Mouse (Mus musculus) lung, postnatal 10 days (tissue): Measurements from ENCODE around the gene Spef1.

Experiments used
- DNase-seq: peaks from one replicate; pipeline ENCODE4 v3.0.0; 2021

Spef1 gene

DNA sequence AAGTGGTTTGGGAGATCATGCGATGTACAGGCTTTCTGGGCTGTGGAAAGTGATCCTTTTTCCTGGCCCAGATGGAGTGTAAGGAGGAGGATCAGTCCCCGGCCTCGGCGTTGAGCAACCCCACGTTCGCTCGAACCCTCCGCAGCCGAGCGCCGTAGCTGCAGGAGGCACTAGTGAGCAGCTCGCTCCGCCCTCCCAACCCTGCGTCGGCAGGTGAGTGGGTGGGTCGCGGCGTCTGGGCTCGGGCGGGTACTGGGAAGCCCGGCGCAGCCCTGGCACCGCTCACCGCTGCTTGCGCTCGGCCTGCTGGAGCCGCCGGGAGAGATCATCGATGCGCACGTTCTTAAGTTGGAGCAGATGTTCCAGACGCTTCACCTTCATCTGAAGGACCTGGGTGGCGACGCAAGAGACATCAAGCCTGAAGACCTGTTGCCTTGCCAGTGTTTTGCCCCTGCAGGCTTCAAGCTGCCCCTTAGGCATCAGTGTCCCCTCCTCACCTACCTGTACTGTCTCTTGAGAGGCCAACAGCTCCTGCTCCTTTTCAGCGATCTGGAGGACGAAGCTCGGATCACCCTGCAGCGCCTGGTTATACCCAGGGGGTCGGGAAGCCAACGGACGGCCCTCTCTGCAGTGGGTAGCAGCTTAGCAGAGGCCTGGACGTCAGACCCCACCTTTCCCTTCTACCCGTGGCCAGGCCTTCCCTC lies 15.5 kb downstream of the Spef1 start:
- peak; percentile 83 for DNase-seq

DNA sequence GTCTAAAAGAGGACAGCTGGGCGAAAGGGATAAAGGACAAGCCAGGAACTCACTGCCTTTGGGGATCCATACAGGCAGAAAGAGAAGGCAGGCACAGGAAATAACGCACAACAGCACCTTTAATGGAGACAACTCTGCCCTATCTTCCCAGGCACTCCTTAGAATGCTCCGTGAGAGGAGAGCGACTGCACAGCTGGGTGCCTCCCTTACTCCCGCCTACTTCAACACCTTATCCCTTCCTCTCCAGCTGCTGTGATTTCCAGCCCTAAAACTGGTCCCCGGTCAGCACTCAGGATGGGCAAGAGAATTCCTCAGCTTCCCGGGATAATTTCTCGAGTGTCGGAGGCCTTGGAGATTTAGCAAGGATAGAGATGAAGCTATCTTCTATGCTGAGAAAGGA lies 16.1 kb downstream of the Spef1 start:
- DNase-seq, result no peak

DNA sequence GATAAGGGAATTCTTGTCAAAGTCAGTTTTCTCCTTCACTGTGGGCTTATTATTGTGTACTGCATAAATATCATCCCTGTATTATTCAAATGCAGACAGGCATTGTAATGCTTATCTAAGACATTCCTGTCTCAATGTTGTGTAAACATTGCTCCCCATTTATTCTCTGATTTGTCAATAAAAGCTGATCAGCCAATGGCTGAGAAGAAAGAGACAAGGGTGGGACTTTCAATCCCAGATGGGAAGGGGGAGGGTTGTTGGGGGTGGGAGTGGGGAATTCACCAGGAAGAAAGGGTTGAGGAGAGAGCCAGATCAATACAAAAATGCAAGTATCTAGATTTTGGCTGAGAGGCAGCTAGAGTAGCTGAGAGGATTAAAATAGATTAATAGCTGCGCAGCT lies 18.2 kb downstream of the Spef1 start:
- no peak for DNase-seq

DNA sequence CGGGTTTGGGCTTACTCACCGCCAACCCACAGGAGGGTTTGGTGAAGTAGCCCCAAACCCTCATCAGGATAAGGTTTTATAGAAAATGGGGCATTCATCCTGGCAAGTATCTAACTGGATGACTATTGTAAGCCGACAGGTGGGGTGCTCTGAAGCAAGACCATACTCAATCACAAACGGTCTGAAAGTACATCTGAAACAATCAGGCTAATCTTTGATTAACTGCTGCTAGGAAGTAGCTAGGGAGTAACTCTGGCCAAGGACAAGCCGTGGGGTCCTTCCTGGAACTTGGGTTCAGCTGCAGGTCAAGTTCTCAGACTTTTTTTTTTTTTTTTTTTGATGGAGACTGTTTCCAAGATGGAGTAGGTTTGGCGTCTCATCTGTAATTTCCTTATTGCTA lies 19.1 kb downstream of the Spef1 start:
- DNase-seq, result no peak

DNA sequence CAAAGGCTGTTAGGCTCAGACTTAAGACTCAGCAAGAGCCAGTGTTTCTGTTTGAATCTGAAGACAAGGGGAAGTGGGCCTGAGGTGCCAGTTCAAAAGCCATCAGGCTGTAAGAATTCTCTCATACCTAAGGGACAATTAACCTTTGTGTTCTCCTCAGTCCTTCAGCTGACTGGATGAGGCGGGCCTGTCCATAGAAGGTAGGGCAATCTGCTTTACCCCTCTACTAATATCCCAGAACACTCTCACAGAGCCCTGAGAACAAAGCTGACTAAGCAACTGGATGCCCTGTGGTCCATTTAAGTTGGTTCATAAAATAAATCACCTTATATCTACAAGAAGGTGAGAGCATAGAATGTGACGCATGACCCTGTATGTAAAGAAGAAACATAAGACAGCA lies 20.9 kb downstream of the Spef1 start:
- no peak for DNase-seq

DNA sequence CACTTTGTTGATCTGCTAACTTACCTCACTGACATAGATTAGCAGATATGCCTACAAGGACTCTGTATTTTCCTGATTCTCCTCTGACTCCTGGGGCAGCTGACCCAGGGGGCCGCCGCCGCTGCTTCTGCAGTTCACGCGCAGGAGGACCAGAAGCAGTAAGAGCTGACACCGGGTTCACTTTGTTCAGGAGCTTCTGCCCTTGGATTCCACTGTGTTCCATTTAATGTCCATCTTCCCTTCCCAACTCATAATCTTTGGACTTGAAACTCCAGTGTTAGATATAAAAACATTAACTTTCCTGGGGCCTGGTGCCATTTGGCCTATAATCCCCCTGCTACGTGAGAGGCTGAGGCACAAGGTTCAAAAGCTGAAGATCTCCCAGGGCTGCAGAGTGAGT lies 23.2 kb downstream of the Spef1 start:
- DNase-seq, result no peak

DNA sequence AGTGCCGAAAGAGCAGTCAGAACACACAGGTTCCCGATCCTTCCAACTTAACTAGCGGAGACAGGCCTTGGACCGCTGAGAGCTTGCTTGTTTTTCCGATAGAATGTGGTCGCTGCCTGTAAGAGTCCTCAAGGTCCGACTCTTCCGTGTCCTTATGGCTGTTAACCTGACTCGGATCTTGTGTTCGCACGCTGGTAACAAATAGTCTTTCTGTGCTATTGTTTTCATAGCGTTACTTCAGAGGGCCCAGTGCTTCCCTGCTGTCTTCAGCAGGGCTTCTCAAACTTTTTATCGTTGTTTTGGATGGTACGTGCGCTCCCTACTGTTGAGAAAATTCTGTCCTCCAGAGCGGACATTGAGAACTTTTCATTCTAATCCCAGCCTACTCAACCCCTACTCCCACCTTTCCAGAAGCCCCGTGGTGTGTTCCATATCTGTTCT lies 26.4 kb downstream of the Spef1 start:
- peak; percentile 61 for DNase-seq

DNA sequence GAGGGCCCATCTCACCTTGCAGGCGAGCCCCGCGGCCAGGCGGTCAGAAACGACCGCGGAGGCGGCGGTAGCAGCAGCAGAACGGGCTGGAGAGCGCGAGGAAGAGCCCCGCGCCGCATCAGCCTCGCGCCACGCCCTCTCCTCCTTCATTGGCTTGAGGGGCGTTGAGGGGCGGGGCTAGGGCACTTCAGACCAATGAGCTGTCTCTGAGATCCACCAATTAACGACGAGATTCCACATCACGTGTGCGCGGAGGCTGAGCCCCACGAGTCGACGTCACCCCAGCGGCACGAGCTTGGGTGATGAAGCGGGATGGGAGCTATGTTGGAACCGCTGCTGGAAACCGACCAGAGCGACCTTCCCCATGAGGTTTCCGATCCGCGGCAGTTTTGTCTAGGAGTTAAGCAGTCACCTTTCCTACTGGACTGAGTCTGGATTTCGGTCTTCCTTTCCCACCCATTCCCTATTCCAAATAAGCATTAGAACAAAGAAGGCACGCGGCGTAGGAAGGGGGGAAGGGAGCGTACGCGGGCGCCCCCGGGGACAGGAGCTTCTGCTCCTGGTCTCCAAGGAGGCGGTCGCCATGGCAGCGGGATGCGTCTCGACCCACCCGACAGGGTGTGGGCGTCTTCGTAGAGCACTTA lies 27.0 kb downstream of the Spef1 start, which contains the start of gene 1700037H04Rik:
TSS of gene 1700037H04Rik (minus strand) at position 144 of the 644 bp plus-strand sequence.
- peak; percentile 99 for DNase-seq

DNA sequence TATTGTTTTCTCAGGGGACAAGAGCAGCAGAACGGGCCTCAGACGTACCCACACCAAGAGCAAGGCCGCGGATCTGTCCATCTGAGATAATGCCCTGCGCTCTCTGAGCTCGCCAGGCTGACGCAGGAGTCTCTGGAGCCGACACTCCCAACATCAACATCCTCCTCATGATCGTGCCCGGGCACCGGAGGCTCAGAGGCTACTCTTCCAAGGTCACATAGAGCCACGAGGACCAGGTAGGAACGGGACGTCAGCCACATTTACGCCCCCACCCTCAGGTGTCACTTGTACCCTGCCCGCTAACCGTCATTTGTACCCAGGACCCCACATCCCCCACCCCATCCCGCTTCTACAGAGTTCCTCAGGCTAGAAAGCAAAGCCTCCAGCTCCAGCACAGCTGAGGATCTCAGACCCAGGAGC lies 27.6 kb downstream of the Spef1 start:
- peak; percentile 63 for DNase-seq

DNA sequence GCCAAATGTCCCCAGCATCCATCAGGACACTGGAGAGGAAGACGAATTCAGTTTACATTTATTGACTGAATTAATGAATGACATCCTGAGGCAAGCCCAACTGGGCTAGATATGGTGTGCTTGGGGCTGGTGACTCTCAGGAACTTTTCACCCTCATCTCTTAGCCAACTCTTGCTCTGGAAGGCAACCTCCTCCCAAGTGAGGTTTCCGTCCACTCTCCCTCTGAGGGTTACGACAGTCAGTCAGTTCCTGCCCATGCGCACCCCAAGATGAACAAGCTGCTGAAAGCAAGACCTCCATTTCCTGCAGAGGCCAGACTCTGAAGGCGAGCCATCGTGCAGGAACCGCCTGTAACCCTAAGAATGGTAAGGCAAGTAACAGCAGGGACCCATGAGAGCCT lies 30.1 kb downstream of the Spef1 start:
- DNase-seq, result no peak

DNA sequence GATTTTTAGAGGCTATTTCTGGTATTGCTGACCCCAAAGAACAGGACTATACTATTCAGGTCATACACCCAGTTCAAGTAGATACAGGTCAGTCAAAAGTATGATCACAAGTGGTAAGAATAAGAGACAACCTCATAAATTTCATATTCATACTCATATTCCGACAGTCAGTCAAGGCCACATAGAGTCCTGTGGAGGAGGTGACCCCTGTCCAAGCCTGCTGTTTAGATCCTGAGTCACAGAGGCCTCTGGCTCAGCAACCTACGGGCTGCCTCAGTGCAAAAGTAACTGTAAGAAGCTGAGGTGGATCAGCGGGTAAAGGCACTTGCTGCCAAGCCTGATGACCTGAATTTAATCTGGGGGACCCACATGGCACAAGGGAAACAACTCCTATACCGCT lies 33.0 kb downstream of the Spef1 start:
- no peak for DNase-seq

DNA sequence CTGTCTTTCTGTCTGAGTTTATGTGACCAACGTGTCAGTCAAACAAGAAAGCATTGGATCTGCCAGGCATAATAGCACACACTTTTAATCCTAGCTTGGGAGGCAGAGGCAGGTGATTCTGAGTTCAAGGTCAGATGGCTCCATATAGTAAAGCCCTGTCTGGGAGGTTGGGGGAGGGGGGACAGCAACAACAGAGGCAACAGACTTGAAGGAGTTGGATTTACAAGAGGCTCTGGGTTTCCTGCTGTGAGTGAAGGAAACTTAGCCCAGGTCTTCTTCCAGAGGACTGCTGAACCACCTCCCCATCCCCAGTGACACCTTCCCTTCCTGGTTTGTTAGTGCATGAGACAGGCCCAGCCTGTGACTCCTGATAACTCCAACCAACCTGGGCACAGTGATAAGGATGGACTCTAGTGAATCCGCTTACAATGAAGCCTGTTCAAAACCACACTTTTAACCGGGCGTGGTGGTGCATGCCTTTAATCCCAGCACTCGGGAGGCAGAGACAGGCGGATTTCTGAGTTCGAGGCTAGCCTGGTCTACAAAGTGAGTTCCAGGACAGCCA lies 34.8 kb downstream of the Spef1 start:
- DNase-seq, result no peak

DNA sequence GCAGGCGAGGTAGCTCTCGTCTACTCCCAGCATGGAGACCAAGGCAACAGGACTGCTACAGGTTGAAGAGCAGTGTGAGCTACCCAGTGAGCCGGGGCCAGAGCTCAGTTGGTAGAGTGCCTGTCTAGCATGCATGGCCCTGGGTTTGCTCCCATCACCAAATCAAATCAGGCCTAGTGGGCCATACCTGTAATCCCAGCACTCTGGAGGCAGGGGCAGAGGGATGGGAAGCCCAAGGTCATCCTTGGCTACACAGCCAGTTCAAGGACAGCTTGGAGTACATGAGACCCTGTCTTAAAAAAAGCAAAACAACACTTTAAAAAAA lies 37.9 kb downstream of the Spef1 start:
- DNase-seq, result no peak

DNA sequence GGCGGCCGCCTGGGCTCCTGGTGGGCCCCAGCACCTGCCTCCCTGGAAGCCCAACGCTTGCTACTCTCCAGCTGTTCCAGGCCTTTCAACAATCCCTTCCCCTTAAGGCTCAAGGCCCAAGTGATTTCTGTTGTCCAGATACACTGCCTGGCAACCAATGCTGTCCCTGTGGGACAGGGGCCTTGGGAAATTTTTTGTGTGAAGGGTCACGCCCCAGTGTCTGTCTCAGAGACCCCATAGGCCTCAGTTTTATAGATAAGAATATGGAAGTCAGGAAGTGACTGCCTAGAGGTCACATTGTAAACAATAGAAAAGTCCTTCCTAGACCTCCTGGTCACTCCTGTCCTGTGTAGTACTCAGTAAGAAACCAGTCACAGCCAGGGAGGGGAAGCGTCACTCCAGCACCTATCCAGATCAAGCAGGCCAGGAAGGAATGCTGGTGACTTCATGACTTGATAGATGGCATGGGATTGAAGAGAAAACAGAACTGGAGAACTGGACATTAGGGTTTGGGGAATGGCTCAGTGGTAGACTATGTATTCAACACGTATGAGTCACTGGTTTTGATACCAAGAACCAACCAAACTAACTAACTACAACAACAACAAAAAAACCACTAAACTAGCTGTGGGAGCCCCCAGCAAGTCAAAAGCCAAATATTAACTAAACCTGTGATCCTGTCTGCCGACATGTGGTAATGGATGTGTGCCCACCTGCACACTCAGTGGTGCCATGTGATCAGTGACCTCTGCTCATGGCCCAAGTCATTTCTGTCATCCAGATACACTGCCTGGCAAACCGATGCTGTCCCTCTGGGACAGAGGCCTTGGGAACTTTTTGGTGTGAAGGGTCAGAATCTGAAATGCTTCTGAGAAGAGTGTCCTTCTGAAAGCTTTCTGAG lies 38.5 kb downstream of the Spef1 start:
- no peak for DNase-seq

DNA sequence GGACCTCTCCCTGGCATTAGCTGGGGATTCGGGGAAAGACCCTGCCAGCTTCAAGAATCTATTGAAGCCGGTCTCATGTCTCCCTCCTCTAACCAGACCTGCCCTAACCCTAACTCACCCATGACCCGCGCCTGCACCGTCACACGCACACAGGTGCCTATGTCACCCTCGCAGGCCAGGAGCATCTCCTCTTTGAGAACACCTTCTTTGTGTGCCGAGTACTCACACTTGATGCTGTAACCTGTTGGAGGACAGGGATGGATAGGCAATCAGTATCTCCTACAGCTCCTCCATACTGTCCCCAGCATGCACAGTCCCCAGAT lies 40.1 kb downstream of the Spef1 start:
- no peak for DNase-seq

DNA sequence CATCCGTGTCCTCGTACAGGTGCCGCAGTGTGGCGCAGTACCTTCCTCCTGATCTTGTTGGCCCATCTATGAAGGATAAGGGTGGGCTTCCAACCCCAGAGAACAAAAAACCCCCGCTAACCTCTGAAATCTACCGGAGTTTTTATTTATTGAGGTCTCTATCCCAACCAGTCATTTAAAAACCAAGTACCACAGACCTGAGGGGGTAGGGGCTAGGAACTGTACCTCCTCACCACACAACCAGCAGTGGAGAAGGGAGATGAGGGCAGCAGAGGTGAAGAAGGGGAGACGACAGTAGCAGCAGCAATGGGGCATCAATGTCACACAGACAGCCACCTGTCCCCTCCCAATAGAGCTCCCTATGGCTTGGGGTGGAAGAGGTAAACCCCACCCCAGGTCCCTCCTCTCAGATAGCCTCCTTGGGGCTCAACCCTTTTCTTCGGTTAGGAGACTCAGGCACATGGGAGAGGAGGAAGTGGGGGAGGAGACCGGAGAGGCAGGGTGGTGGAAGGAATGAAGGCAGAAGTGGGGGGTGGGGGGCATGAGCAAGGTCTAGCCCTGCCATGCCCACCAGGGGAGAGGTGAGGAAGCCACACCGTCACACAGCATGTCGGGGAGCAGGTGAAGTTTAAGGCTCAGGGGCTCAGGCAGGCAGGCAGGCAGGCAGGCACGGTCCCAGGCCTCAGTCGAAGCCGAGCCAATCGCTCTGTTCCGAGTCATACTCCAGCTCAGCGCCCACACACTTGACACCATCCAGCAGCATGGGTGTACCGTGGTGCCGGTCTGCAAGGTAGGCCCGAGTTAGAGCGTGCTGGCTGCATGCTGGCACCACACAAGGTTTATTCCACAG lies 40.7 kb downstream of the Spef1 start:
- no peak for DNase-seq

DNA sequence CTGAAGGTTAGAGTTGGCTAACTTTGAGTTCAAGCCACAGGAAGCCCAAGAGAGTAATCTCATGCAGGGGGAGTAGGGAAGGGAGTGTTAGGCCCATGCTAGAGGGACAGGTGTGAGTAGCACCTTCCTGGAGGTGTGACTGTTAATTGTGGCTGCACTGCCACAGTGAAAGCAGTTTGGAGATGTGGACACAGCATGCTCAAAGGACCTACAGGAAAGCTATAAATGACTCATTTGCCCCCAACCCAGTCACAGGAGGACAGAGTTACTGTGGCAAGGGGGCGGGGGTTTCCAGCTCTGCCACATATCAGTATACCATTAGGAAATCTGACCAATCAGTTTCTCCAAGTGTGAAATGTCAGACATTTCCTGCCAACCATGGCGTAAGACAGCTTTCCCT lies 41.5 kb downstream of the Spef1 start:
- DNase-seq, result no peak

DNA sequence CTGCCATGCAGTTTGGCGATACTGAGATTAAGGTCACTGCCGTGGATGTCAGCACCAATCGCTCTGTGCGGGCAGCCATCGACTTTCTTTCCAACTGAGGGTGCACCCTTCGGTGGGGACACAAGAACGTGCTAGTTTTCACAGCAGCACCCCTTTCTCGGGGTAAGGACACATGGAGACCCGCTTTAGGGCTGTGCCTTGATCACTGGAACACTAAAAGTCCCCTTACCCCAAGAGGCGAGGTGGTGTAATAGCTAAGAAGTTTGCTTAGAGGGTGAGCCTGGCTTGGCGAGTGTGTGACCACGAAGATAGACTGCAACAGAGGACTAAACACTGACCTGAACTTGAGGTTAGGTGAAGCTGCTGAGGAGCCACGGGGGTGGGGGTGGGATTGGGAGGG lies 42.0 kb downstream of the Spef1 start:
- DNase-seq, result no peak

DNA sequence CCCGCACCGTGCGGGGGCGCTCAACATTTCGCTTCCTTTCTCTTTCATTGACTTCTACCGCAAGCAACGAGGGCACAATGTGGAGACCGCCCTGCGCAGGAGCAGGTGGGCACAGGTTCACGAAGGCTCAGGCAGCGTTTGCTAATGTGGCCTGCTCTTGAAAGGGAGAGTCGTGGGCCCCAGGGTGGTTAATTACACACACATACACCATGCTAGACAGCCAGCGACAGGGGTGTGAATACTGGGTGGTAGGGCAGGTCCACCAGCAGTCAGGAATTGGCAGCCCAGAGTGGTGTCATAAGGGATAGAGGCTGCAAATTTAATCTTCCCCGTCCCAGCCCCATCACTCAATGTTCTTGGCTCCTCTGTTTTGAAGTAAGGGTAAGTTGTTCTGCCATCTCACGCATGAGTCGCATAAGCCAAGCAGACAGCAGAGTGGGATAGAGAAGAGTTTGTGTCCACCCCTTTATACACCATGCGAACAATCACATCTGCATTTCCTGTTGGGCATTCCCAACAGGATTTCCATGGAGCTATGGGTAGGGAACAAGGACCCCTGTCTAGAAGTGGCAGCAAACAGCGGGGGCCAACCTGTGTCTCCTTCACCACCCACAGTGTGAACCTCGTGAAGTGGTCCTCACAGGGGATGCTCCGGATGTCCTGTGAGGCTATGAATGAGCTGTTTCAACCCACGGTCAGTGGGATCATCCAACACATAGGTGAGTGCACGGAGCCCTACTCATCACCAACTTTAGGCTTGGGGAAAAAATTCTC lies 43.9 kb downstream of the Spef1 start:
- no peak for DNase-seq

DNA sequence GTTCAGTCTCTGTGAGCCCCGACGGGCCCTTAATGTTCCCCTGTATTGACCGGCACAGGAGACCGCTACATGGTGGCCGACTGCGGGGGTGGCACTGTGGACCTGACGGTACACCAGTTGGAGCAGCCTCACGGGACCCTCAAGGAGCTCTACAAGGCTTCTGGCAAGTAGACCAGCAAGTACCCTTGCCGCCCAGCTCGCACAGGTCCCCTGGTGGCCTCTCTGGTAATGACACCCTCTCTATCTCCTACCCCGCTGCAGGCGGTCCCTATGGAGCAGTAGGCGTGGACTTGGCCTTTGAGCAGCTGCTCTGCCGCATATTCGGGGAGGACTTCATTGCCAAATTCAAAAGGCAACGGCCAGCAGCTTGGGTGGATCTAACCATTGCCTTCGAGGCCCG lies 44.5 kb downstream of the Spef1 start:
- peak; percentile 91 for DNase-seq

DNA sequence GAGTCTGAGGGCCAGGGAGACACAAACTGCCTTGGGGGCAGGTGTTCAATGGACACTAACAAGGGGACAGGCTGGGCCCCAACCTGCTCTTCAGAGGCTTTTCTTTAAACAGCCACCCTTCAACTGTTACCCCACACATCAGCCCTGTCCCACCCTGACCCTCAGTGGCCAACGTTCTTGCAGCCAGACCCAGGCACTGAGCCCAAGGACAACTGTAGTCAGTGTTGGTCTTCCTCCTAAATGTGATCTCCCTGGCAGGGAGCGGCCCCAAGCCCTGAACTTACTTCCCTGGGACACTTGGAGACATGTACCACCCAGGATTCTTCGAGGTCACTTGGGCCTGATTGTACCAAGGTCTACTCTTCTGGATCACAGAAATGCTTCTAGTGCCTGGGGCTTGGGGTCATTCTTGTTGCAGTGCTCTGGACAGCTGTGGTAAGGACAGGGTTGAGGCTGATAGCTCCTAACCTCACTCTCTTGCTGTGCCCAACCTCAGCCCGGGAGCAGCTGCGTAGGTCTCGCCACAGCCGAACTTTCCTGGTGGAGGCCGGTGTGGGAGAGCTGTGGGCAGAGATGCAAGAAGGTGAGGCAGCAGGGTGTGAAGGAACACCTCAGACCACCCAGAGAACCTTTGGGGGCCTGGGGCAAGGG lies 45.6 kb downstream of the Spef1 start:
- DNase-seq, result no peak
